In the genomic region with DNA sequence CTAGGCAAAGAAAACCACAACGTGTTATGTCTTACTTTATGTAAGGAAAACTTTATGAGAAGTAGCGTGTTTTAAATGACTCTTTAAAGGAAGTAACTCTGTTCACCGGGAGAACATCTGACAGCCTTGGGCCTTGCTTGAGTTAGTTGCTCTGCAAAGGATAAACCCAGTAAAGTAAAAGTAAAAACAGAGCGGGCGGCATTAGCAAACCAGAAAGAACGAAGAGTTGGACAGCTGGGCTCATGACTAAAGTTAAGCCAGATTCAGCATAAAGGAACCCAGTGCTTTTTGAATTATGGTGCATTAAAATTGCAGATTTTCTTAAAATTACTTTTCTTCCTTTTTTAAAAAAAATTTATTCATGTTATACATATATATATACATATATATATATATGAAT, we compare ENCODE assay signal across 21 mouse cellular contexts. TPM values are rescaled to one million over a fixed set of nuclear protein-coding genes. Genes with fewer than 3 reads are reported as not detected.
DNase-seq lines count a peak whose midpoint lies in the region; ATAC-seq and TF ChIP-seq lines count a peak whose summit lies in the region.
"Had no signal": no experiment of that assay in that cellular context is flagged by ENCODE, and none has a peak within 500 bp of the region (broad histone marks: within the 10 kb centered on the region; RNA-seq: fewer than 3 reads in every experiment).

No protein-coding gene starts in this region.

- H3K27me3 ChIP-seq in liver, embryonic 11.5 days (replicated peaks; ENCODE audit: control insufficient read depth, insufficient read depth, low read length), result peaks cover 5% of the 10 kb centered on the region; the same call in 1 of the 2 replicates
- H3K27me3 ChIP-seq in liver, embryonic 12.5 days (replicated peaks), result peaks cover 13% of the 10 kb centered on the region
- H3K27me3 ChIP-seq in myocyte (ENCODE audit: control insufficient read depth, insufficient read depth, insufficient read length), result no peaks in the 10 kb centered on the region
- H3K27me3 ChIP-seq: CH12.LX, Patski had no signal

- H3K9ac ChIP-seq in liver, embryonic 11.5 days (ENCODE audit: low read depth, low read length), result no peak overlapping the region
- H3K9ac ChIP-seq in liver, embryonic 12.5 days, result no peak overlapping the region

- no peak for TF ChIP-seq POLR2A in embryonic fibroblast, embryonic 13.5 days (IDR thresholded peaks at IDR 0.05; ENCODE audit: low read depth, low read length)
- no peak for TF ChIP-seq POLR2A in myocyte (IDR thresholded peaks at IDR 0.05; ENCODE audit: insufficient read length, low read depth)

- H3K27ac ChIP-seq in liver, embryonic 11.5 days (ENCODE audit: low read depth, low read length), result no peak overlapping the region
- no peak overlapping the region for H3K27ac ChIP-seq in liver, embryonic 12.5 days
- H3K27ac ChIP-seq in embryonic fibroblast, embryonic 13.5 days (ENCODE audit: insufficient read depth, low read length), result peak overlapping the region; percentile 7; the same call in 1 of the 2 replicates

- no peaks in the 10 kb centered on the region for H3K79me2 ChIP-seq in myocyte (ENCODE audit: control insufficient read depth, insufficient read depth)

- no peaks in the 10 kb centered on the region for H3K4me1 ChIP-seq in liver, embryonic 11.5 days (replicated peaks; ENCODE audit: control insufficient read depth, insufficient read depth, low read length)
- no peaks in the 10 kb centered on the region for H3K4me1 ChIP-seq in liver, embryonic 12.5 days
- peaks cover 6% of the 10 kb centered on the region for H3K4me1 ChIP-seq in embryonic fibroblast, embryonic 13.5 days (ENCODE audit: control insufficient read depth, insufficient read depth, low read length)

- no peak overlapping the region for H3K4me2 ChIP-seq in liver, embryonic 11.5 days
- no peak overlapping the region for H3K4me2 ChIP-seq in liver, embryonic 12.5 days
- peak overlapping the region; percentile 59 for H3K4me2 ChIP-seq in myocyte (ENCODE audit: low read depth)

- TF ChIP-seq CTCF in embryonic fibroblast, embryonic 13.5 days (IDR thresholded peaks at IDR 0.05; ENCODE audit: borderline replicate concordance, insufficient read depth, low read length), result no peak

- no peaks in the 10 kb centered on the region for H3K36me3 ChIP-seq in liver, embryonic 11.5 days (ENCODE audit: control insufficient read depth, insufficient read depth, low read length)
- no peaks in the 10 kb centered on the region for H3K36me3 ChIP-seq in liver, embryonic 12.5 days
- no peaks in the 10 kb centered on the region for H3K36me3 ChIP-seq in myocyte (ENCODE audit: control insufficient read depth, insufficient read depth)
- H3K36me3 ChIP-seq: G1E had no signal

- no peak overlapping the region for H3K4me3 ChIP-seq in liver, embryonic 11.5 days (ENCODE audit: low read depth, low read length)
- no peak overlapping the region for H3K4me3 ChIP-seq in liver, embryonic 12.5 days
- H3K4me3 ChIP-seq in embryonic fibroblast, embryonic 13.5 days (ENCODE audit: insufficient read depth, low read length), result no peak overlapping the region
- H3K4me3 ChIP-seq in myocyte, result no peak overlapping the region

- no peaks in the 10 kb centered on the region for H3K9me3 ChIP-seq in liver, embryonic 11.5 days (ENCODE audit: control insufficient read depth, low read length)
- no peaks in the 10 kb centered on the region for H3K9me3 ChIP-seq in liver, embryonic 12.5 days (replicated peaks)

- ATAC-seq in liver, embryonic 11.5 days (replicated peaks; ENCODE audit: low FRiP score), result no peak
- no peak for ATAC-seq in liver, embryonic 12.5 days
- ATAC-seq: activated CD4-positive, CD25-positive, alpha-beta regulatory T cell, adult 4 months; CD4-positive, CD25-positive, alpha-beta regulatory T cell, adult 4 months; Patski had no signal

- WGBS in liver, embryonic 11.5 days, result 86% methylated on average over 6 of the region's 6 CpGs
- WGBS in liver, embryonic 12.5 days (ENCODE audit: insufficient replicate concordance), result 72% methylated on average over 6 of the region's 6 CpGs

- peak; percentile 8 for DNase-seq in liver, embryonic 11.5 days (ENCODE audit: low spot score)
- DNase-seq in kidney, adult 11 months, result no peak
- DNase-seq in urinary bladder, postnatal 14 days (ENCODE audit: low spot score), result no peak
- DNase-seq: adrenal gland, adult 2 months; adrenal gland, adult 8-10 months; adrenal gland, postnatal 10 days; adrenal gland, postnatal 14 days; adrenal gland, postnatal 25 days; adrenal gland, postnatal 36 days; B cell, adult 2 months; cerebellum, adult 11 months; cerebellum, adult 11-12 months; cerebellum, adult 18-20 months had no signal

- H3ac ChIP-seq in myocyte (ENCODE audit: control insufficient read depth, insufficient read length), result no peak overlapping the region

TF ChIP-seq in myocyte, 11 proteins besides CTCF, POLR2A, EP300 and RAD21:
- no peak for TF ChIP-seq USF1 (IDR thresholded peaks at IDR 0.05; ENCODE audit: low read depth)
- no peak for TF ChIP-seq POLR2AphosphoS2 (IDR thresholded peaks at IDR 0.05; ENCODE audit: insufficient read length, low read depth)
- no peak for TF ChIP-seq TCF12 (IDR thresholded peaks at IDR 0.05; ENCODE audit: insufficient read depth, poor library complexity, severe bottlenecking)
- no peak for TF ChIP-seq MYOD1 (IDR thresholded peaks at IDR 0.05; ENCODE audit: control insufficient read depth in 1 of 3, insufficient read length in 2 of 3, low read depth in 2 of 3)
- no peak for TF ChIP-seq TCF3 (IDR thresholded peaks at IDR 0.05; ENCODE audit: insufficient read length, low read depth)
- no peak for TF ChIP-seq MAX (IDR thresholded peaks at IDR 0.05; ENCODE audit: low read depth)
- no peak for TF ChIP-seq CEBPB (IDR thresholded peaks at IDR 0.05; ENCODE audit: insufficient read depth, poor library complexity, severe bottlenecking)
- no peak for TF ChIP-seq MYOG (IDR thresholded peaks at IDR 0.05; ENCODE audit: control insufficient read depth in 1 of 3, insufficient read depth in 1 of 3, insufficient read length in 2 of 3, low read depth in 2 of 3)
- no peak for TF ChIP-seq REST (IDR thresholded peaks at IDR 0.05; ENCODE audit: insufficient read depth, insufficient read length)
- no peak for TF ChIP-seq E2F4 (IDR thresholded peaks at IDR 0.05; ENCODE audit: insufficient read depth)
- no peak for TF ChIP-seq SRF (IDR thresholded peaks at IDR 0.05; ENCODE audit: control insufficient read depth, insufficient read length, low read depth)

RNA-seq across cellular contexts. Expression of a gene that starts 4.7 kb away (rescaled TPM):
- 6.8 and 6.9 TPM in 2 replicates for polyA plus RNA-seq in liver, embryonic 11.5 days (2014; fragmentation: Nextera tagmentation; extraction: Ambion mirVana)
- 4.1 and 4.3 TPM in 2 replicates for polyA plus RNA-seq in liver, embryonic 12.5 days (2016; fragmentation: Nextera tagmentation; extraction: Ambion mirVana)
- polyA plus RNA-seq in embryonic fibroblast, embryonic 13.5 days (2011; ENCODE audit: insufficient read length, low read depth, missing spikeins), result 108 and 119 TPM in 2 replicates
- 6.3 TPM for polyA plus RNA-seq in myocyte (2012; fragmentation: generic; extraction: Trizol)
- polyA plus RNA-seq: G1E had no signal

RNA-seq across cellular contexts. Expression of a gene that starts 19.6 kb away (rescaled TPM):
- polyA plus RNA-seq in liver, embryonic 11.5 days (2014; fragmentation: Nextera tagmentation; extraction: Ambion mirVana), result 2.9 and 4.4 TPM in 2 replicates
- 2.0 and 2.6 TPM in 2 replicates for polyA plus RNA-seq in liver, embryonic 12.5 days (2016; fragmentation: Nextera tagmentation; extraction: Ambion mirVana)
- 2,527 and 5,389 TPM in 2 replicates for polyA plus RNA-seq in embryonic fibroblast, embryonic 13.5 days (2011; ENCODE audit: insufficient read length, low read depth, missing spikeins)
- polyA plus RNA-seq in myocyte (2012; fragmentation: generic; extraction: Trizol), result 634 TPM
- polyA plus RNA-seq: G1E had no signal

RNA-seq across cellular contexts. Expression of a gene that starts 53.6 kb away (rescaled TPM):
- 8.9 and 9.1 TPM in 2 replicates for polyA plus RNA-seq in liver, embryonic 11.5 days (2014; fragmentation: Nextera tagmentation; extraction: Ambion mirVana)
- 5.0 and 5.2 TPM in 2 replicates for polyA plus RNA-seq in liver, embryonic 12.5 days (2016; fragmentation: Nextera tagmentation; extraction: Ambion mirVana)
- 6.5 and 7.2 TPM in 2 replicates for polyA plus RNA-seq in embryonic fibroblast, embryonic 13.5 days (2011; ENCODE audit: insufficient read length, low read depth, missing spikeins)
- polyA plus RNA-seq in myocyte (2012; fragmentation: generic; extraction: Trizol), result 0.95 TPM

Comparison
In these comparisons a context has a peak if more than half of its experiments do, and no peak if none do; other contexts are left out.
1. RNA of a gene that starts 4.7 kb away (polyA plus RNA-seq): 108 to 119 TPM in embryonic fibroblast, embryonic 13.5 days; 6.8 to 6.9 TPM in liver, embryonic 11.5 days, 6.3 TPM in myocyte (single experiment) and 4.1 to 4.3 TPM in liver, embryonic 12.5 days; every median in the first group is over 10 times any median in the second.
2. RNA of a gene that starts 19.6 kb away (polyA plus RNA-seq): 2,527 to 5,389 TPM in embryonic fibroblast, embryonic 13.5 days and 634 TPM in myocyte (single experiment); 2.9 to 4.4 TPM in liver, embryonic 11.5 days and 2.0 to 2.6 TPM in liver, embryonic 12.5 days; every median in the first group is over 100 times any median in the second.